Mouse (Mus musculus) stomach, embryonic 16.5 days (tissue): Measurements from ENCODE around the gene Dnajc16. TPM values are rescaled to one million over a fixed set of nuclear protein-coding genes. Genes with fewer than 3 reads are reported as not detected.

ENCODE experiments used
- ATAC-seq: fragments of 200-750 bp; cut with Nextera tagmentation; 2 replicates; pipeline ENCODE4 v1.8.0; 2017; ENCODE audit warnings: moderate number of reproducible peaks, moderate TSS enrichment; ENCODE audit not compliant: insufficient read depth, low FRiP score
- H3K27ac ChIP-seq: fragments of 300-500 bp; sonication (generic); 2 replicates; pipeline ENCODE4 v1.5.1; 2014; ENCODE audit warnings: low read length
- H3K27me3 ChIP-seq: fragments of 300-500 bp; sonication (generic); 2 replicates; pipeline ENCODE4 v1.6.1; 2014; ENCODE audit warnings: low read length, control low read depth, mixed read lengths; ENCODE audit not compliant: control insufficient read depth, insufficient read depth
- H3K36me3 ChIP-seq: fragments of 300-500 bp; sonication (generic); 2 replicates; pipeline ENCODE4 v1.6.1; 2014; ENCODE audit warnings: low read length; ENCODE audit not compliant: control insufficient read depth, insufficient read depth
- H3K4me1 ChIP-seq: fragments of 300-500 bp; sonication (generic); 2 replicates; pipeline ENCODE4 v1.6.1; 2014; ENCODE audit warnings: low read length, control low read depth, mixed read lengths; ENCODE audit not compliant: control insufficient read depth, insufficient read depth
- H3K4me2 ChIP-seq: fragments of 300-500 bp; sonication (generic); 2 replicates; pipeline ENCODE4 v1.6.1; 2014; ENCODE audit warnings: low read depth, low read length, mixed read lengths
- H3K4me3 ChIP-seq: fragments of 300-500 bp; sonication (generic); replicated peaks from 2 replicates; pipeline ENCODE4 v1.5.1; 2014; ENCODE audit warnings: mild to moderate bottlenecking, low read length
- H3K9ac ChIP-seq: fragments of 300-500 bp; sonication (generic); 2 replicates; pipeline ENCODE4 v1.6.1; 2014; ENCODE audit warnings: low read length
- H3K9me3 ChIP-seq: fragments of 300-500 bp; sonication (generic); replicated peaks from 2 replicates; pipeline ENCODE4 v1.6.1; 2016; ENCODE audit warnings: low read length, control low read depth; ENCODE audit not compliant: control insufficient read depth
- WGBS: fragments of 180-500 bp; shearing (Covaris S2); extraction: QIAGEN DNeasy Blood & Tissue Kit; methylation state at CpG from one replicate; pipeline ENCODE4 v1.1.7; 2014; 5-methylcytosine and 5-hydroxymethylcytosine counted together
- polyA plus RNA-seq: library from polyadenylated mRNA; unstranded; fragments of >200 nt; fragmentation: Nextera tagmentation; extraction: Ambion mirVana; gene quantifications from 2 replicates; pipeline ENCODE4 v1.2.1, GENCODE M21; 2015

Gene Dnajc16
- polyA plus RNA-seq, 1 experiment from 2014 or later, result 4.7 TPM

- no peaks in the 10 kb centered on the region for H3K27me3 ChIP-seq
- H3K9me3 ChIP-seq, result no peaks in the 10 kb centered on the region
- no peak for ATAC-seq
- no peaks in the 10 kb centered on the region for H3K36me3 ChIP-seq
- H3K27ac ChIP-seq, result no peak overlapping the region
- H3K4me1 ChIP-seq, result peaks cover 10% of the 10 kb centered on the region; the same call in 1 of the 2 replicates
- H3K9ac ChIP-seq, result no peak overlapping the region
- H3K4me3 ChIP-seq, result no peak overlapping the region
- no peak overlapping the region for H3K4me2 ChIP-seq
- 62% methylated on average over 3 of the region's 3 CpGs for WGBS
These were observed 39.9 kb downstream of the Dnajc16 start for GRCm38 (mm10) chr4:141750826-141751225.

GRCm38 (mm10) chr4:141749557-141749956 is 41.2 kb downstream of the Dnajc16 start:
- Histone ChIP-seq H3K9me3 (no peaks in the 10 kb centered on the region), H3K27ac (no peak overlapping the region), H3K4me3 (no peak overlapping the region), H3K4me2 (no peak overlapping the region), H3K36me3 (no peaks in the 10 kb centered on the region), H3K4me1 (peaks cover 10% of the 10 kb centered on the region; the same call in 1 of the 2 replicates), H3K27me3 (no peaks in the 10 kb centered on the region), H3K9ac (no peak overlapping the region)
- ATAC-seq, result no peak
- WGBS, result 42% methylated on average over 11 of the region's 11 CpGs

GRCm38 (mm10) chr4:141746578-141747346 is 44.0 kb downstream of the Dnajc16 start, which contains the start of gene Agmat:
Gene Agmat, plus strand, starts transcription at chr4:141746672.
- H3K4me1 ChIP-seq, result peaks cover 5% of the 10 kb centered on the region; the same call in 1 of the 2 replicates
- no peaks in the 10 kb centered on the region for H3K9me3 ChIP-seq
- H3K4me3 ChIP-seq, result no peak within 1 kb of the TSS; the same call in 1 of the 2 replicates
- no peak within 1 kb of the TSS for H3K27ac ChIP-seq
- no peaks in the 10 kb centered on the region for H3K27me3 ChIP-seq
- H3K36me3 ChIP-seq, result no peaks in the 10 kb centered on the region
- H3K4me2 ChIP-seq, result no peak within 1 kb of the TSS
- WGBS, result 19% methylated on average over 25 of the region's 25 CpGs
- ATAC-seq, result peak; percentile 29; the same call in 1 of the 2 replicates
- peak within 1 kb of the TSS; percentile 36; the same call in 1 of the 2 replicates for H3K9ac ChIP-seq

GRCm38 (mm10) chr4:141742381-141742780 is 48.4 kb downstream of the Dnajc16 start:
- 90% methylated on average over 4 of the region's 4 CpGs for WGBS
- no peaks in the 10 kb centered on the region for H3K9me3 ChIP-seq
- no peaks in the 10 kb centered on the region for H3K4me1 ChIP-seq
- no peak overlapping the region for H3K4me2 ChIP-seq
- no peak overlapping the region for H3K9ac ChIP-seq
- peak overlapping the region; percentile 81 for H3K27ac ChIP-seq
- ATAC-seq, result no peak
- no peaks in the 10 kb centered on the region for H3K27me3 ChIP-seq
- no peak overlapping the region for H3K4me3 ChIP-seq
- H3K36me3 ChIP-seq, result no peaks in the 10 kb centered on the region

- WGBS, result 47% methylated on average over 9 of the region's 9 CpGs
- H3K36me3 ChIP-seq, result no peaks in the 10 kb centered on the region
- peak overlapping the region; percentile 81 for H3K27ac ChIP-seq
- no peak overlapping the region for H3K9ac ChIP-seq
- H3K27me3 ChIP-seq, result no peaks in the 10 kb centered on the region
- peak; percentile 87 for ATAC-seq
- no peaks in the 10 kb centered on the region for H3K4me1 ChIP-seq
- H3K4me2 ChIP-seq, result no peak overlapping the region
- no peak overlapping the region for H3K4me3 ChIP-seq
- H3K9me3 ChIP-seq, result no peaks in the 10 kb centered on the region
These were observed 48.9 kb downstream of the Dnajc16 start for GRCm38 (mm10) chr4:141741856-141742255.

- no peak overlapping the region for H3K27ac ChIP-seq
- WGBS, result 65% methylated on average over 8 of the region's 8 CpGs
- no peaks in the 10 kb centered on the region; the same call in 1 of the 2 replicates for H3K4me1 ChIP-seq
- H3K9ac ChIP-seq, result no peak overlapping the region
- no peak for ATAC-seq
- H3K27me3 ChIP-seq, result no peaks in the 10 kb centered on the region
- H3K4me2 ChIP-seq, result no peak overlapping the region
- H3K36me3 ChIP-seq, result no peaks in the 10 kb centered on the region
- H3K4me3 ChIP-seq, result no peak overlapping the region
- no peaks in the 10 kb centered on the region for H3K9me3 ChIP-seq
These were observed 52.7 kb downstream of the Dnajc16 start for GRCm38 (mm10) chr4:141738015-141738414.

- no peak overlapping the region for H3K27ac ChIP-seq
- 72% methylated on average over 4 of the region's 4 CpGs for WGBS
- H3K27me3 ChIP-seq, result no peaks in the 10 kb centered on the region
- no peak for ATAC-seq
- H3K9ac ChIP-seq, result no peak overlapping the region
- no peaks in the 10 kb centered on the region for H3K36me3 ChIP-seq
- no peak overlapping the region for H3K4me3 ChIP-seq
- H3K9me3 ChIP-seq, result no peaks in the 10 kb centered on the region
- H3K4me1 ChIP-seq, result no peaks in the 10 kb centered on the region; the same call in 1 of the 2 replicates
- H3K4me2 ChIP-seq, result no peak overlapping the region
These were observed 53.9 kb downstream of the Dnajc16 start for GRCm38 (mm10) chr4:141736856-141737255.

GRCm38 (mm10) chr4:141735206-141735560 is 55.5 kb downstream of the Dnajc16 start:
- Histone ChIP-seq H3K9ac (peak overlapping the region; percentile 43; the same call in 1 of the 2 replicates), H3K4me1 (no peaks in the 10 kb centered on the region; the same call in 1 of the 2 replicates), H3K36me3 (no peaks in the 10 kb centered on the region), H3K27me3 (no peaks in the 10 kb centered on the region), H3K9me3 (no peaks in the 10 kb centered on the region), H3K4me2 (peak overlapping the region; percentile 61), H3K27ac (peak overlapping the region; percentile 89), H3K4me3 (peak overlapping the region; percentile 42)
- no peak for ATAC-seq
- 23% methylated on average over 9 of the region's 9 CpGs for WGBS

- Histone ChIP-seq H3K9me3 (no peaks in the 10 kb centered on the region), H3K36me3 (no peaks in the 10 kb centered on the region), H3K4me3 (peak overlapping the region; percentile 42), H3K4me1 (no peaks in the 10 kb centered on the region; the same call in 1 of the 2 replicates), H3K9ac (peak overlapping the region; percentile 61), H3K27me3 (no peaks in the 10 kb centered on the region), H3K27ac (peak overlapping the region; percentile 89), H3K4me2 (peak overlapping the region; percentile 61)
- 6% methylated on average over 24 of the region's 24 CpGs for WGBS
- peak; percentile 94 for ATAC-seq
These were observed 56.1 kb downstream of the Dnajc16 start for GRCm38 (mm10) chr4:141734446-141735205.
